Mouse (Mus musculus) heart, adult 18-20 months (tissue): ENCODE measurements at regions not wholly inside any gene's neighbourhood (a gene's known extent, or its start where the extent isn't known, plus 50 kb on each side); places are given as distances from the start of the nearest gene placed in this dataset.
"Not testable (repeated sequence)": the region's sequence is repeated elsewhere in the genome, so short reads cannot be mapped to it uniquely, and the experiment has no call there.

Experiments used
- DNase-seq, 2 experiments: peaks; one replicate each; pipeline ENCODE4 v3.0.0; 2021 to 2022; ENCODE audit warnings: mixed read lengths in 1 of 2

DNA sequence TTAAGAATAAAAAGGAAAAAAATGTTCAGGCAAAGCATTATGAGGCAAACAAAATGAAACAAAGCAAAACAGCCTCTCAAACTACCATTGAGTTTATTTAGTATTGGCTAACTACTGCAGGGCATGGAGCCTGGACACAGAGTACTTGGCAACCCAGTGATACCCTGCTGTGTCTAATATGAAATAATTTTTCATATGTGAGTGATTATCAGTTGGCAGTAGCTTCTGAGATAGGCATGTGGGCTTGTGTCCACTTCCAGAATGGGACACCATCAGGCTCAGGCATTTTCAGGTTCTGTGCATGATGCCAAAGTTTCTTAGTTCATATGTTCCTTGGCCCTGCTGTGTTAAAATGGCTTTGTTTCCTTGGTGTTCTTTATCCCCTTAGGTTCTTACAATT, 879.0 kb upstream of the Epha6 start:
- DNase-seq = peak in 1 of 2 experiments; percentile 3

DNA sequence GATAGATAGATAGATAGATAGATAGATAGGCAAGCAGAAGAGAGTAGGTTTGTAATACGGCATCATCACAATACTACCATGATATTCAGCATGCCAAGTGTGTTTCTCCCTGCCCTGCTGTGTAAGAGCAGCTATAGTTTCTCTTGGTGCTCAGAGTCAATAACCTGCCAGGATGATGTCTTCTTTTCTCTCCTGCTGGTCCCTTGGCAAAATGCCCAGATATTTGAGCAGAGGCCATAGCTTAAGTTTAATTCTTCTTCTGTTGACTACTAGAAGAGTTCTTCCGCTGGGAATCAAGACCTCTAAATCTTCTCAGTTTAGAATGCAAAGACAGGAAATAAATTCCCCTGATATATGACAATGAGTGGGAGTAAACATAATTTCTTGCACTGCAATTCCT, 836.5 kb upstream of the Epha6 start:
- DNase-seq = no peak

DNA sequence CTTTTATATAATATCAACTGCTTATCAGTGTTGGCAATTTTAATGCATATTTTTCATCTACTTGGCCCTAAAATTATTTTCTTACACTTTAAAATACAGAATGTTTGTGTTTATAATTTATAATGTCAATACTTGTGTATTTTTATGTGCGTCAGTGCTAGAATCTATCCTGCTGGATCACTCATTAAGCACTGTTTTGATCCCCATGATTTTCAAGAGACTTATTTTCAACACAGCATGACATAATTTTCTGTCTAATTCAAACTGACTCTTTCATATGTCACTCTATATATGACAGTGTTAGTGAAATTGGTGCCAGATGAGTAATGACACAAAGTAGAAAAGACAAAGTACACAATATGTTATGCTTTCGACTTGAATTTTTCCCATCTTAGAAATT, 795.9 kb upstream of the Epha6 start:
- no peak for DNase-seq

DNA sequence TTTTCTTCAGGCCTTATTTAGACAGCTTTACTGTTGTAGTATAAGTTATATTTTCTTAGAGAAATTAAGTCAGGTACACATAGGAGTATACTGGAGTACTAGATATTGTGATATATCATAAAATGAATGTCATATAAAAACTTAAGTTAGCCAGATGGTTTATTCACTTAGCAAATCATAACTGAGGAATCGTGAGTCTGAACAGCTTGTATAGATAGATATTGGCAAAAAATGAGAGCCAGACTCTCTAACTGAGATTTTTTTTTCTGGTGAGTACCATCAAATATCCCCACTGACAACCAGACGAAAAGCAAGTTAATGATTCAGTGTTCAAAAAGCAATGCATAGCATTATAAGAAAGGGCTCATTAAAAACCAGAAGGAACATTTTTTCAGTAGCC, 776.6 kb upstream of the Epha6 start:
- DNase-seq = no peak

DNA sequence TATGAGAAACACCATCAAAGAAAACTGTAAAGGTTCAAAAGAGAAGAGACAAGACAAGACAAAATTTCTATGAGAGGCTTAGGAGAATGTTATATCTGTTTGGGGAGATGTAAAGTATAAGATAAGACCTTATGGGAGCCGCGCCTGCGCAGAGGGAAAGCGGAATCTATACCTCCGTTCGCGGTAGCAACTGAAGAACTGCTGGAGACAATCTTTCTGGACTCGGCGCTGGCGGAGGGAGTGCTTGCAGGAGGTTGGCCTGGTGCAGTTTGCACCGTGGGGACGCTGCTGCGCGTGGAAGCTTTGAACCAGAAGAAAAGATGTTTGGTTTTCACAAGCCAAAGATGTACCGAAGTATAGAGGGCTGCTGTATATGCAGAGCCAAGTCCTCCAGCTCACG, 771.6 kb upstream of the Epha6 start:
- DNase-seq = not testable (repeated sequence)
